Comparison of ENCODE assay signal across 13 mouse cellular contexts in the genomic region with DNA sequence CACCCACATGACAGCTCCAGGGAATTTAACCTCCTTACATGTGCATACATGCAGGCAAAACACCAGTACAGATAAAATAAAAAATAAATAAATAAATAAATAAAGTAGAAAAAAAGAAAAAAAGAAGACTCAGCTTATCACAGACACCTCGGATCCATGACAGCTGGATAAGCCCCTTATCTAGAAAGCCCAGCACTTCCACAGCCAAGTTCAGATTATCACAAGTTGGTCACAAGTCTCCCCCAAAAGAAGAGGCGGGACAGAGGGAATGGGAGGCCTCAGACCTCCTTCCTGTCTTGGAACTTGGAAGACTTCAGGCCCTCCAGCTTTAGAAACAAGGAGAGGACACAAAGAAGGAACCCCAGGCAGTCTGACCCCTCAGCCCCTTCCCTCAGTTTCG. TPM values are rescaled to one million over a fixed set of nuclear protein-coding genes. Genes with fewer than 3 reads are reported as not detected.
DNase-seq lines count a peak whose midpoint lies in the region; ATAC-seq and TF ChIP-seq lines count a peak whose summit lies in the region.
"Had no signal": no experiment of that assay in that cellular context is flagged by ENCODE, and none has a peak within 500 bp of the region (broad histone marks: within the 10 kb centered on the region; RNA-seq: fewer than 3 reads in every experiment).

No protein-coding gene starts in this region.

- H3K27me3 ChIP-seq in hindbrain, embryonic 10.5 days (ENCODE audit: insufficient read depth, poor library complexity, severe bottlenecking) = peaks cover 12% of the 10 kb centered on the region
- H3K27me3 ChIP-seq in hindbrain, embryonic 11.5 days (ENCODE audit: control insufficient read depth, insufficient read depth, low read length) = no peaks in the 10 kb centered on the region
- no peaks in the 10 kb centered on the region for H3K27me3 ChIP-seq in E14TG2a.4 (ENCODE audit: insufficient read depth, low read length)
- H3K27me3 ChIP-seq in liver, embryonic 15.5 days = peaks cover 41% of the 10 kb centered on the region

- H3K4me3 ChIP-seq in hindbrain, embryonic 10.5 days = no peak overlapping the region
- H3K4me3 ChIP-seq in hindbrain, embryonic 11.5 days (ENCODE audit: low read depth, low read length) = no peak overlapping the region
- peak overlapping the region; percentile 85; the same call in 1 of the 2 replicates for H3K4me3 ChIP-seq in E14TG2a.4 (replicated peaks; ENCODE audit: low read length)
- H3K4me3 ChIP-seq in liver, embryonic 15.5 days (replicated peaks) = no peak overlapping the region

- ATAC-seq in hindbrain, embryonic 11.5 days (ENCODE audit: low FRiP score) = no peak
- peak; percentile 61 for ATAC-seq in liver, embryonic 15.5 days (ENCODE audit: insufficient read depth)

- H3K4me1 ChIP-seq in hindbrain, embryonic 10.5 days (replicated peaks) = peaks cover 70% of the 10 kb centered on the region
- H3K4me1 ChIP-seq in hindbrain, embryonic 11.5 days (replicated peaks; ENCODE audit: control insufficient read depth, insufficient read depth, low read length) = peaks cover 6% of the 10 kb centered on the region; the same call in 1 of the 2 replicates
- peaks cover 94% of the 10 kb centered on the region for H3K4me1 ChIP-seq in E14TG2a.4 (replicated peaks; ENCODE audit: low read depth, low read length)
- peaks cover 85% of the 10 kb centered on the region for H3K4me1 ChIP-seq in liver, embryonic 15.5 days (replicated peaks)

- DNase-seq in hindbrain, embryonic 10.5 days (ENCODE audit: low spot score) = no peak
- DNase-seq in hindbrain, embryonic 11.5 days (ENCODE audit: low spot score) = no peak
- DNase-seq in c-Kit-positive CD71-positive TER-119-negative erythroid progenitor cells, embryonic 14.5 days (ENCODE audit: low read depth) = peak; percentile 81
- no peak for DNase-seq in right cerebral cortex, postnatal 10 days (ENCODE audit: low spot score in 2 of 2)
- no peak for DNase-seq in left cerebral cortex, adult 9 months (ENCODE audit: low spot score in 2 of 2)
- DNase-seq in embryo, embryonic 10.5 days (ENCODE audit: low spot score) = no peak
- DNase-seq: adrenal gland, adult 2 months; embryo, embryonic 11 days; right cerebral cortex, postnatal 14 days; thymus, postnatal 36 days had no signal

- peak overlapping the region; percentile 35; the same call in 1 of the 2 replicates for H3K27ac ChIP-seq in hindbrain, embryonic 10.5 days
- H3K27ac ChIP-seq in hindbrain, embryonic 11.5 days (ENCODE audit: low read depth, low read length) = no peak overlapping the region
- H3K27ac ChIP-seq in liver, embryonic 15.5 days (replicated peaks) = peak overlapping the region; percentile 86

- H3K36me3 ChIP-seq in hindbrain, embryonic 10.5 days = no peaks in the 10 kb centered on the region
- H3K36me3 ChIP-seq in hindbrain, embryonic 11.5 days (ENCODE audit: control insufficient read depth, insufficient read depth, low read length) = no peaks in the 10 kb centered on the region
- 0 out of 2 replicates have a peak, but pooled peaks cover 2% of the 10 kb centered on the region for H3K36me3 ChIP-seq in E14TG2a.4 (ENCODE audit: insufficient read depth, low read length)
- H3K36me3 ChIP-seq in liver, embryonic 15.5 days (replicated peaks) = no peaks in the 10 kb centered on the region

- H3K4me2 ChIP-seq in hindbrain, embryonic 11.5 days (replicated peaks; ENCODE audit: low read depth, low read length) = no peak overlapping the region
- H3K4me2 ChIP-seq in liver, embryonic 15.5 days = peak overlapping the region; percentile 48

- no peak overlapping the region for H3K9ac ChIP-seq in hindbrain, embryonic 11.5 days (ENCODE audit: low read depth, low read length)
- peak overlapping the region; percentile 39 for H3K9ac ChIP-seq in liver, embryonic 15.5 days

- no peaks in the 10 kb centered on the region for H3K9me3 ChIP-seq in hindbrain, embryonic 10.5 days
- no peaks in the 10 kb centered on the region for H3K9me3 ChIP-seq in hindbrain, embryonic 11.5 days (ENCODE audit: control insufficient read depth, low read length)
- no peaks in the 10 kb centered on the region for H3K9me3 ChIP-seq in E14TG2a.4 (ENCODE audit: low read length)
- no peaks in the 10 kb centered on the region for H3K9me3 ChIP-seq in liver, embryonic 15.5 days (replicated peaks)
- H3K9me3 ChIP-seq: megakaryocyte, embryonic 14.5 days had no signal

- no peak for TF ChIP-seq CTCF in E14TG2a.4 (conservative IDR thresholded peaks at IDR 0.05; ENCODE audit: low read length)

- 76% methylated on average over 3 of the region's 3 CpGs for WGBS in hindbrain, embryonic 10.5 days
- WGBS in hindbrain, embryonic 11.5 days = 79% methylated on average over 3 of the region's 3 CpGs
- 34% methylated on average over 3 of the region's 3 CpGs for WGBS in liver, embryonic 15.5 days (ENCODE audit: insufficient replicate concordance)

RNA-seq across cellular contexts. Expression of gene C77080, which starts 26.1 kb away (rescaled TPM):
- 3.0 and 3.7 TPM in 2 replicates for polyA plus RNA-seq in hindbrain, embryonic 10.5 days (2016; fragmentation: Nextera tagmentation; extraction: Ambion mirVana)
- polyA plus RNA-seq in hindbrain, embryonic 11.5 days (2014; fragmentation: Nextera tagmentation; extraction: Ambion mirVana) = 3.2 and 3.6 TPM in 2 replicates
- polyA plus RNA-seq in liver, embryonic 15.5 days (2015; fragmentation: Nextera tagmentation; extraction: Ambion mirVana) = 1.1 and 1.6 TPM in 2 replicates

RNA-seq across cellular contexts. Expression of gene Yars, which starts 45.6 kb away (rescaled TPM):
- polyA plus RNA-seq in hindbrain, embryonic 10.5 days (2016; fragmentation: Nextera tagmentation; extraction: Ambion mirVana) = 104 and 109 TPM in 2 replicates
- polyA plus RNA-seq in hindbrain, embryonic 11.5 days (2014; fragmentation: Nextera tagmentation; extraction: Ambion mirVana) = 102 and 109 TPM in 2 replicates
- 60.8 and 62.4 TPM in 2 replicates for polyA plus RNA-seq in liver, embryonic 15.5 days (2015; fragmentation: Nextera tagmentation; extraction: Ambion mirVana)

RNA-seq across cellular contexts. Expression of gene S100pbp, which starts 45.6 kb away (rescaled TPM):
- 21.5 and 26.3 TPM in 2 replicates for polyA plus RNA-seq in hindbrain, embryonic 10.5 days (2016; fragmentation: Nextera tagmentation; extraction: Ambion mirVana)
- 19.9 and 20.7 TPM in 2 replicates for polyA plus RNA-seq in hindbrain, embryonic 11.5 days (2014; fragmentation: Nextera tagmentation; extraction: Ambion mirVana)
- 6.0 and 6.6 TPM in 2 replicates for polyA plus RNA-seq in liver, embryonic 15.5 days (2015; fragmentation: Nextera tagmentation; extraction: Ambion mirVana)

RNA-seq across cellular contexts. Expression of gene Sync, which starts 52.3 kb away (rescaled TPM):
- 0.37 and 0.63 TPM in 2 replicates for polyA plus RNA-seq in hindbrain, embryonic 10.5 days (2016; fragmentation: Nextera tagmentation; extraction: Ambion mirVana)
- polyA plus RNA-seq in hindbrain, embryonic 11.5 days (2014; fragmentation: Nextera tagmentation; extraction: Ambion mirVana) = 0.56 and 0.99 TPM in 2 replicates
- polyA plus RNA-seq in liver, embryonic 15.5 days (2015; fragmentation: Nextera tagmentation; extraction: Ambion mirVana) = 0.21 and 0.35 TPM in 2 replicates
